25 mouse cellular contexts compared by ENCODE assay signal in the genomic region with DNA sequence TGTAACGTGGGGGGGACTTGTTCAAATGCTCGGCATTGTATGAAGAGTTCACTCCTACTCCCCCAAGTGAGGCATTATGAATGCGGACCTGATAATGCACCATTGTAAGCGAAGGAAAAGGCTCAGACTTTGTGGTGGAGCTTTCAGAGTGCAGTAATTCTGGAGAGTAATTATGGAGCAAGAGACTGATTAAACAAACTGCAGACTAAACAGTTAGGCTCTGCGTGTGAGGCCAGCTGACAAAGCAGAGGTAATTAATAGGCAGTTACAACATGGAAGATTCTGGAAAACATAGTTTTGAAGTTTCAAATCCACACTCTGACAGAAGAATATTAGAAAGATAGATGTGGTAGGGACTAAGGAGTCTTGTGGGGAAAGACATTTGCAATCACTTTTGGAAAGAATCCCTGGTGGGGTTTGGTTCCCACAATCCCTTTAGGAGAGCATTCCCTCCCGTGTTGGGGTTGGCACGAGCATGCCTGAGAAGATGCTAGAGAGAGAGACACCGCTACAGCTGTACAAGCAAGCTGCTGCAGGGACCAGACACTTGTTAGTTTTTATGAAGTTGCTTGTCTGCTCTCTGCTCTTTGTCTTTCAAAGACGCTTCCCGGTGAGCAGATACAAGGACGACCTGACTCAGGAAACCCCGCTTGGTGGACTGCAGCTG. TPM values are rescaled to one million over a fixed set of nuclear protein-coding genes. Genes with fewer than 3 reads are reported as not detected.
DNase-seq lines count a peak whose midpoint lies in the region; ATAC-seq and TF ChIP-seq lines count a peak whose summit lies in the region.
"Had no signal": no experiment of that assay in that cellular context is flagged by ENCODE, and none has a peak within 500 bp of the region (broad histone marks: within the 10 kb centered on the region; RNA-seq: fewer than 3 reads in every experiment).

No protein-coding gene starts in this region.

- H3K4me1 ChIP-seq in hindbrain, embryonic 16.5 days (ENCODE audit: control insufficient read depth, insufficient read depth, low read depth, low read length) = no peaks in the 10 kb centered on the region
- no peaks in the 10 kb centered on the region for H3K4me1 ChIP-seq in hindbrain, embryonic 10.5 days (replicated peaks)
- H3K4me1 ChIP-seq in lung, embryonic 16.5 days (replicated peaks; ENCODE audit: control insufficient read depth, insufficient read depth, low read length) = peaks cover 8% of the 10 kb centered on the region; the same call in 1 of the 2 replicates
- H3K4me1 ChIP-seq in embryonic facial prominence, embryonic 14.5 days (ENCODE audit: control insufficient read depth, insufficient read depth, low read length) = peaks cover 14% of the 10 kb centered on the region
- H3K4me1 ChIP-seq in stomach, postnatal 0 days (replicated peaks; ENCODE audit: control insufficient read depth, insufficient read depth) = no peaks in the 10 kb centered on the region
- H3K4me1 ChIP-seq: forebrain, embryonic 13.5 days; heart, embryonic 10.5 days; heart, embryonic 15.5 days; hindbrain, embryonic 13.5 days had no signal

- no peak for TF ChIP-seq CTCF in stomach, postnatal 0 days (IDR thresholded peaks at IDR 0.05; ENCODE audit: low read depth)

- H3K27ac ChIP-seq in hindbrain, embryonic 16.5 days (ENCODE audit: low read depth, low read length) = no peak overlapping the region
- H3K27ac ChIP-seq in hindbrain, embryonic 10.5 days = no peak overlapping the region
- H3K27ac ChIP-seq in lung, embryonic 16.5 days (ENCODE audit: low read length) = peak overlapping the region; percentile 43
- H3K27ac ChIP-seq in embryonic facial prominence, embryonic 14.5 days (replicated peaks; ENCODE audit: low read depth, low read length) = no peak overlapping the region; the same call in 1 of the 2 replicates
- H3K27ac ChIP-seq in stomach, postnatal 0 days (replicated peaks) = no peak overlapping the region
- H3K27ac ChIP-seq: forebrain, embryonic 13.5 days; heart, embryonic 10.5 days; heart, embryonic 15.5 days; hindbrain, embryonic 13.5 days; kidney, postnatal 0 days; limb, embryonic 12.5 days had no signal

- no peak overlapping the region for H3K4me3 ChIP-seq in hindbrain, embryonic 16.5 days (ENCODE audit: low read length)
- no peak overlapping the region for H3K4me3 ChIP-seq in hindbrain, embryonic 10.5 days
- no peak overlapping the region for H3K4me3 ChIP-seq in lung, embryonic 16.5 days (ENCODE audit: low read length)
- no peak overlapping the region for H3K4me3 ChIP-seq in embryonic facial prominence, embryonic 14.5 days (ENCODE audit: low read depth, low read length)
- no peak overlapping the region for H3K4me3 ChIP-seq in stomach, postnatal 0 days (ENCODE audit: low read depth, low read length)
- H3K4me3 ChIP-seq: forebrain, embryonic 13.5 days; heart, embryonic 10.5 days; heart, embryonic 15.5 days; hindbrain, embryonic 13.5 days; limb, embryonic 12.5 days had no signal

- no peaks in the 10 kb centered on the region for H3K9me3 ChIP-seq in hindbrain, embryonic 16.5 days (ENCODE audit: control insufficient read depth, low read length)
- no peaks in the 10 kb centered on the region for H3K9me3 ChIP-seq in hindbrain, embryonic 10.5 days
- H3K9me3 ChIP-seq in lung, embryonic 16.5 days (ENCODE audit: control insufficient read depth, low read length) = 0 out of 2 replicates have a peak, but pooled peaks cover 2% of the 10 kb centered on the region
- no peaks in the 10 kb centered on the region for H3K9me3 ChIP-seq in embryonic facial prominence, embryonic 14.5 days (ENCODE audit: control insufficient read depth, low read length)
- H3K9me3 ChIP-seq in stomach, postnatal 0 days (ENCODE audit: control insufficient read depth, low read length) = no peaks in the 10 kb centered on the region
- H3K9me3 ChIP-seq: heart, embryonic 10.5 days; heart, embryonic 15.5 days; hindbrain, embryonic 13.5 days; limb, embryonic 12.5 days had no signal

- no peak overlapping the region for H3K4me2 ChIP-seq in hindbrain, embryonic 16.5 days (ENCODE audit: low read length)
- H3K4me2 ChIP-seq in lung, embryonic 16.5 days (ENCODE audit: low read depth, low read length) = no peak overlapping the region
- no peak overlapping the region for H3K4me2 ChIP-seq in embryonic facial prominence, embryonic 14.5 days (ENCODE audit: low read depth, low read length)
- H3K4me2 ChIP-seq in stomach, postnatal 0 days (replicated peaks; ENCODE audit: low read depth) = no peak overlapping the region
- H3K4me2 ChIP-seq: forebrain, embryonic 13.5 days; heart, embryonic 15.5 days; hindbrain, embryonic 13.5 days; limb, embryonic 12.5 days; midbrain, embryonic 11.5 days had no signal

- H3K36me3 ChIP-seq in hindbrain, embryonic 16.5 days (ENCODE audit: control insufficient read depth, insufficient read depth, low read length) = no peaks in the 10 kb centered on the region
- H3K36me3 ChIP-seq in hindbrain, embryonic 10.5 days = no peaks in the 10 kb centered on the region
- H3K36me3 ChIP-seq in lung, embryonic 16.5 days (ENCODE audit: control insufficient read depth, insufficient read depth, low read length) = no peaks in the 10 kb centered on the region
- no peaks in the 10 kb centered on the region for H3K36me3 ChIP-seq in embryonic facial prominence, embryonic 14.5 days (ENCODE audit: control insufficient read depth, insufficient read depth, low read length)
- no peaks in the 10 kb centered on the region for H3K36me3 ChIP-seq in stomach, postnatal 0 days (ENCODE audit: control insufficient read depth, insufficient read depth, low read length)
- H3K36me3 ChIP-seq: heart, embryonic 10.5 days; heart, embryonic 15.5 days; hindbrain, embryonic 13.5 days; limb, embryonic 12.5 days had no signal

- no peak for TF ChIP-seq EP300 in stomach, postnatal 0 days (optimal IDR thresholded peaks at IDR 0.05)

- no peak overlapping the region for H3K9ac ChIP-seq in hindbrain, embryonic 16.5 days (ENCODE audit: low read depth, low read length)
- 0 out of 2 replicates have a peak overlapping the region, but pooled peaks have one; percentile 32 for H3K9ac ChIP-seq in lung, embryonic 16.5 days (ENCODE audit: low read length)
- no peak overlapping the region for H3K9ac ChIP-seq in embryonic facial prominence, embryonic 14.5 days (ENCODE audit: low read depth, low read length)
- no peak overlapping the region for H3K9ac ChIP-seq in stomach, postnatal 0 days (ENCODE audit: low read length)
- H3K9ac ChIP-seq: forebrain, embryonic 13.5 days; heart, embryonic 15.5 days; hindbrain, embryonic 13.5 days; limb, embryonic 12.5 days had no signal

- 0 out of 2 replicates have a peak, but pooled peaks have one; percentile 27 for ATAC-seq in hindbrain, embryonic 16.5 days
- peak; percentile 68 for ATAC-seq in lung, embryonic 16.5 days (ENCODE audit: low read depth)
- ATAC-seq in embryonic facial prominence, embryonic 14.5 days (ENCODE audit: low read depth) = no peak
- ATAC-seq in stomach, postnatal 0 days (ENCODE audit: low FRiP score, low TSS enrichment) = 0 out of 2 replicates have a peak, but pooled peaks have one; percentile 24
- ATAC-seq in megakaryocyte-erythroid progenitor cell, adult 5-6 weeks (replicated peaks; ENCODE audit: low FRiP score, low TSS enrichment, poor library complexity, severe bottlenecking) = no peak
- ATAC-seq: forebrain, embryonic 13.5 days; inflammation-experienced regulatory T-cells, adult 6 months; midbrain, embryonic 16.5 days; Patski had no signal

- no peaks in the 10 kb centered on the region for H3K27me3 ChIP-seq in hindbrain, embryonic 16.5 days (replicated peaks; ENCODE audit: control insufficient read depth, insufficient read depth, low read length)
- H3K27me3 ChIP-seq in hindbrain, embryonic 10.5 days (ENCODE audit: insufficient read depth, poor library complexity, severe bottlenecking) = no peaks in the 10 kb centered on the region
- H3K27me3 ChIP-seq in lung, embryonic 16.5 days (ENCODE audit: control insufficient read depth, insufficient read depth, low read depth, low read length) = no peaks in the 10 kb centered on the region
- no peaks in the 10 kb centered on the region for H3K27me3 ChIP-seq in embryonic facial prominence, embryonic 14.5 days (replicated peaks; ENCODE audit: control insufficient read depth, insufficient read depth, low read length)
- H3K27me3 ChIP-seq in stomach, postnatal 0 days (ENCODE audit: control insufficient read depth, insufficient read depth, low read length) = no peaks in the 10 kb centered on the region
- H3K27me3 ChIP-seq: forebrain, embryonic 13.5 days; heart, embryonic 15.5 days; hindbrain, embryonic 13.5 days; limb, embryonic 12.5 days; Patski had no signal

- 65% methylated on average over 12 of the region's 12 CpGs for WGBS in hindbrain, embryonic 16.5 days
- 76% methylated on average over 12 of the region's 12 CpGs for WGBS in hindbrain, embryonic 10.5 days
- 37% methylated on average over 12 of the region's 12 CpGs for WGBS in lung, embryonic 16.5 days
- WGBS in embryonic facial prominence, embryonic 14.5 days = 48% methylated on average over 12 of the region's 12 CpGs
- WGBS in stomach, postnatal 0 days = 36% methylated on average over 12 of the region's 12 CpGs

- no peak for DNase-seq in hindbrain, embryonic 10.5 days (ENCODE audit: low spot score)
- no peak for DNase-seq in lung, postnatal 25 days (ENCODE audit: low spot score)
- peak; percentile 15 for DNase-seq in embryonic facial prominence, embryonic 14.5 days (ENCODE audit: low spot score)
- no peak for DNase-seq in stomach, postnatal 0 days (ENCODE audit: low spot score)
- DNase-seq: adrenal gland, postnatal 14 days; cerebellum, adult 18-20 months; cerebellum, postnatal 10 days; gastrocnemius, postnatal 25 days; heart, adult 11 months; kidney, adult 8-10 months; kidney, postnatal 4 days; spleen, adult 18-20 months had no signal

RNA-seq across cellular contexts. Expression of a gene that starts 37.7 kb away (rescaled TPM):
- polyA plus RNA-seq in hindbrain, embryonic 16.5 days (2015; fragmentation: Nextera tagmentation; extraction: Ambion mirVana) = 44.0 and 46.5 TPM in 2 replicates
- 13.9 and 21.9 TPM in 2 replicates for polyA plus RNA-seq in hindbrain, embryonic 10.5 days (2016; fragmentation: Nextera tagmentation; extraction: Ambion mirVana)
- polyA plus RNA-seq in lung, embryonic 16.5 days (2015; fragmentation: Nextera tagmentation; extraction: Ambion mirVana) = 86.4 and 88.9 TPM in 2 replicates
- 68.8 and 69.1 TPM in 2 replicates for polyA plus RNA-seq in embryonic facial prominence, embryonic 14.5 days (2014; fragmentation: Nextera tagmentation; extraction: Ambion mirVana)
- polyA plus RNA-seq in stomach, postnatal 0 days (2015; fragmentation: Nextera tagmentation; extraction: Ambion mirVana) = 56.9 and 62.6 TPM in 2 replicates
- 23.4 and 35.5 TPM in 2 replicates for total RNA-seq in megakaryocyte-erythroid progenitor cell, adult 5-6 weeks (2014; fragmentation: Nextera tagmentation)
- 61.9 and 94.2 TPM in 2 replicates for total RNA-seq in megakaryocyte-erythroid progenitor cell, adult 5-6 weeks (2017)

Comparison
In these comparisons a context has a peak if more than half of its experiments do, and no peak if none do; other contexts are left out.
1. ATAC-seq: peak in hindbrain, embryonic 16.5 days (single experiment), lung, embryonic 16.5 days (single experiment) and stomach, postnatal 0 days (single experiment); none in embryonic facial prominence, embryonic 14.5 days (single experiment) and megakaryocyte-erythroid progenitor cell, adult 5-6 weeks (single experiment).